Mouse (Mus musculus): ENCODE results near the gene Map3k9.

GRCm38 (mm10) chr12:81687873-81688272, 93.1 kb downstream of the Map3k9 start:
- TF ChIP-seq CTCF (IDR thresholded peaks at IDR 0.05; ENCODE audit: extremely low read depth, insufficient read length, insufficient replicate concordance, low read depth, low read length), result no peak
- no peak for TF ChIP-seq POLR2A (IDR thresholded peaks at IDR 0.05; ENCODE audit: low read depth, low read length)
